Mouse (Mus musculus): ENCODE results near the gene Icam1. TPM values are rescaled to one million over a fixed set of nuclear protein-coding genes. Genes with fewer than 3 reads are reported as not detected.

Gene Icam1
- 13.1 and 15.2 TPM in 2 replicates for polyA plus RNA-seq (2012; rRNA removed)

DNA sequence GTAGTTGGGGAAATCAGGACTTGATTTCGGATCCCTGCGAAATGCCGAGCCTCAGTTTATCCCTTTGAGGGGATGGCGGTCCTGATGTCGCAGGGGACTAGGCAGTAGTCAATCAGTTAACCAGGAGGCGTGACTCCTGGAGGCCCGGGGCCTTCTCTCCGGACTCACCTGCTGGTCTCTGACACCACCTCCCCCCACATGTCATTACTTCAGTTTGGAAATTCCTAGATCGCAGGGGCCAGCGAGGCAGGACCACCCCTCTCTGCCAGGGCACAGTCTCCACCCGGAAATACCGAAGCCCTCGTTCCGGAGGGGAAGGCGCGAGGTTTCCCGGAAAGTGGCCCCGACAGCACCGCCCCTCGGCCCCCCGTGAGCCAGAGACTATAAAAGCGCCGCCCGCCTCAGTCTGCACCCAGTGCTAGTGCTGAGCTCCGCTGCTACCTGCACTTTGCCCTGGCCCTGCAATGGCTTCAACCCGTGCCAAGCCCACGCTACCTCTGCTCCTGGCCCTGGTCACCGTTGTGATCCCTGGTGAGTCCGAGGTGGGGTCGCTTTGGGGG lies at the start of gene Icam1:
Icam1 (plus strand) TSS at position 415 of the 560 bp plus-strand sequence.
- no peak for DNase-seq (ENCODE audit: low read depth, low spot score)
- WGBS: 1% methylated on average over 30 of the region's 30 CpGs

DNA sequence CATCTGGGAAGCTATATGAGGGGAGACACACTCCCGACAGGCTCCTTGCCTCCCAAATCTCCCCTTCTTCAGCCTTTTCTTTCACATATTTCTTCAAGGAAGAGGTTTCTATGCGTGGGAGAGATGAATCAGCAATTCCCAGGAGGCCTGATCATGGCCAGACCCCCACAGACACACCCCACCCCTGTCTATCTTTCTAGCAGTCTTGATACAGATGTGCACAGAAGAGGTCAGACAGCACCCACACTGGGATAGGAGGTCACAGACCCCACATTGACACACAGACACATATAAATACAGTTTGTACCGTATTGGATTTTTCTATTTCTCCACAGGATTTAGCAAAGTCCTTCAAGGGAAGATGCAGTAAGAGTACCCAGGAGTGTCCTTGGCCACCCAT lies 49.8 kb upstream of the Icam1 start:
- WGBS: 84% methylated on average over 3 of the region's 3 CpGs

DNA sequence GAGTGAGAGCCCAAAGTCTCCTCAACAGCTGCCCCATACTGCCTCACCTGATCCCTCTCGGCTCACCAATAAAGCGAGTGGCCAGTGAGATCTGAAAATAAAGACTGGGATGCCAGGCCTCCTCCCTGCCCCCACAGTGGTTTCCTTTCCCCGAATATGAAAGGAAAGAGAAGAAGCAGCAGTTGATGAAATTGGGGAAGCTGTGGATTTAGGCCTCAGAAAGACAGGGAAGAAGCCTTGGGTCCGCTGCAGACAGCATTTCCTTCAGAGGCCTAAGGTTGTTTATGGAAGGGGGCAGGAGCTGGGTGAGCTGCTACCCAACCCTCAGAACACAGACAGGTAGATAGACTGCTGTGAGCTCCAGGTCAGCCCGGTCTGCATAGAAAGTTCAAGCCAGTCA lies 49.0 kb upstream of the Icam1 start:
- 74% methylated on average over 5 of the region's 5 CpGs for WGBS
- DNase-seq (ENCODE audit: low read depth, low spot score): no peak

More for the DNA sequence above, 49.8 kb upstream of the Icam1 start:
- DNase-seq (ENCODE audit: low read depth, low spot score): no peak

DNA sequence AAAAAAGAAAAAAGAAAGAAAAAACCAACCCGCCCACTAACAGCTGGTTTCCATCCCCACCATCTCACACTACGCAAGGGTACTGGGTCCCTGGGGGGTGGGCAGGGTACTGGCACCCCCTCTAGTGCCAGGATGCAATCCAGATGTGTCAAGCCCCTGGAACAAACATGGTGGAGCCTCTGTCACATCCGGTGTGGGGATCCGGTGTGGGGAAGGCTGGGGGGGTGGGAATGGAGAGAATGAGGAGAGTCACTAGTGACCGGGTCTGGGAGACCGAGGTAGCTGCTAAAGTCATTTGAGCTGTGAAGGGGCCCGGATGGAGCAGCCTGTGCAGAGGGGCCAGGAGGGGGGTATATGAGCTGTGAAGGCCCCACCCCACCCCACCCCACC lies 44.0 kb upstream of the Icam1 start:
- WGBS: 63% methylated on average over 7 of the region's 7 CpGs

DNA sequence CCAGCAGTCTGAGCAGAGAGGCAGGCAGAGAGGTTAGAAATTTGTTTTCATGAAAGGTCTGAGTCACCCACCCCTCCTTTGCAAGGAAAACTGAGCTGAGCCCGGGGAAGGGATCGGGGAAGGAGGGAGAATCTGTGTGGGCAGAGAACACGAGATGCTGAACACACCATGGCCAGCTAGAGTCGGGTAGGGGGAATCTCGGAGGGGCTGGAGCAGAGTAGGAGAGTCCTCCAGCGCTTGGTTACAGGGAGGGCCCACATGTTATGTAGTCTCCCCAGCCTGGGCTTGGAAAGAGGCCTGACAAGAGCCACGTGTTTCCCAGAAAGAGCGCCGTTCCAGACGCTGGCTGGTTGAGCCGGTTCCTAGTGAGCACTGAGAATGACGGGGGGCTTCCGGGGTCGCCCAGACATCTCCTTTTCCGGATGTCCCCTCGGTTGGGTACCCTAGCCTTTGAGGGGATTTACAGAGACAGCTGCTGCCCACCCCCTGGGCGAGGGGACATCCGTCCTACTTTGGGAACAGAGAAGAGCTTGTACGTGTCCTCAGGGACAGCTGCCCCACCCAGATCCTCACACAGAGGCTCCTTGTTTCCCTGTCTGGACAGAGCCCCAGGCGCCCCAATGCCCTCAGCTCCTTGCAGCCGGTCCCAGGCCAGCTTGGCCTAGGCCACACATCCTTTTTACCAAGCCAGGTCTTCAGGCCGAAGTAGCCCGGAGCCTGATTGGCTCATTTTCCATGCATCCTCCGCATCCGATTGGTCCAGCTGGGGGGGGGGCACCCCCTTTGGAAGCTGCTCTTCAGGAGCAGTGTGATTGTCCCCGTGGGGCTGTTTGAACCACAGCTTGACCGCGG lies 43.4 kb upstream of the Icam1 start:
- DNase-seq (ENCODE audit: low read depth, low spot score): no peak
- 32% methylated on average over 28 of the region's 28 CpGs for WGBS

More for the DNA sequence above, 44.0 kb upstream of the Icam1 start:
- no peak for DNase-seq (ENCODE audit: low read depth, low spot score)

DNA sequence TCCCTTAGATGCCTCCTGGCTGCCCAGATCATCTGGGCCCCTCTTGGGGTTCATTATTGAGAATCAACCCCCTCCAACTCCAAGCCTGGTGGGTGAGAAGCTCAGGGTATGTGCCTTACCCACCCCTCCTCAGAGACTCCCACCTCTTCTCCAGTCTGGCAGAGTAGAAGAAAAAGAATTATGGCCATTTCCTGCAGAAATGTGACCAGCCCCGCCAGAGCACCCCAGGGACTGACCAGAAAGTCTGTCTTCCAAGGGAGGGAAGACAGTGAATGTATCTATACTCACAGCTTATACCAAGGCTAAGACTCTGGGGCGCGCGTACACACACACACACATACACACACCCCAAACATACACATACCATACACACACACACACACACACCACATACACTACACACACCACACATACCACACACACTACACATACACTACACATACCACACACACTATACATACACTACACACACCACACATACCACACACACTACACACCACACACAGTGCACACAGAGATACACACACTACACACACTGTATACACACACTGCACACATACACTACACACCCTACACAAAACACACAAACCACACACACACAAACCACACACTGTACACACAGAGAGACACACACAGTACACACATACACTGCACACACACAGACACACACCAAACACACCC lies 42.6 kb upstream of the Icam1 start:
- 74% methylated on average over 4 of the region's 4 CpGs for WGBS
- no peak for DNase-seq (ENCODE audit: low read depth, low spot score)

DNA sequence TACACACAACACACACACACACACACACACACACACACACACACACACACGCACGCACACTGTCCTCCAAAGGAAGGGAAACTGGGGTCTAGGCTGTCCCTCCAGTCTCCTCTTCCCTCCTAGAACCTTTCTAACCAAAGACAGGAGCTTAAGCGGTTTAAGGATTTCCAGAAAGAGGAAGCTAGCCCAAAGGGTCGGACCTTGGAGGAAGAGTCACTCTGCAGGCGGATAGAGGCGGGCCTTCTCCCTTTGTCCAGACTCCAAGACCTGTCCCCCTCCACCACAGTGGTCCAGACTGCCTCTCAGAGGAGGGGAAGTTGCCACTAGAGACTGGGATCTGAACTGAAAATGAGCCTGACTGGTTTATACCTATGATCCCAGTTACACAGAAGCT lies 42.1 kb upstream of the Icam1 start:
- no peak for DNase-seq (ENCODE audit: low read depth, low spot score)
- 66% methylated on average over 6 of the region's 6 CpGs for WGBS

DNA sequence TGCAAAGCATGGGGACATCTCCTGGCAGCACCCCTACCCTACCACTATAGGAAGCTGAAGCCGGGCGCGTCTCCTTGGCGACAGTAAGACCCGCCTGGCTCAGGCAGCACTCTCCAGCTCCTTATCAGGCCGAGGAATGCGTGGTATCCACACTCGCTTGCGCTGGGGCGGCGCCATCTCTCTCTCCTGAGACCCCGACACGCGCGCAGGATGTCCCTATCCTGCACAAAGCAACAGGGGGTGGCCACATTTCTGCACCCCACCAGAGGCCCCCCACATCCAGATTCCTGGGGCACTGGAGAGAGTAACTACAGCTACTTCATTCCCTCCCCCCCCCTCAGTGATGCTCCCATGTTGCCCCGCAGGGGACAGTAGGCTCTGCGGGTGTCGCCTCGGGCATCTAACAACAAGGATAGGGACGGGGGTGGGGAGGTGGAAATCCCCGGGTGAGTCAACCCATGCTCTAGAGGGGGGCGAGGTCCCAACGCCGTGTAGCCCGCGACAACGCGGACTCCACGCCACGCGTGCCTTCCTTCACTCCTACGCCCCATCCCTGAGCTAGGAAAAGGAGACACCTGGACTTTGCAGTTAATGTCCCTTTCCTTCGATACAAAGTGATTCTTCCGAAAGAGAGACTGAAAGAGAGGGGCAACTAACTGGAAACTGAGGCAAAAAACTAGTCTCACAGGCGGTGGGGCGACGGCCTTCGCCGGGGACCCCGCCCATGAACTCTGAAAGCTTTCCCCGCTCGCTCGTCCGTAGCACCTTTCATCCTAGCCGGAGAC lies 40.2 kb upstream of the Icam1 start:
- 7% methylated on average over 45 of the region's 45 CpGs for WGBS
- DNase-seq (ENCODE audit: low read depth, low spot score): no peak

DNA sequence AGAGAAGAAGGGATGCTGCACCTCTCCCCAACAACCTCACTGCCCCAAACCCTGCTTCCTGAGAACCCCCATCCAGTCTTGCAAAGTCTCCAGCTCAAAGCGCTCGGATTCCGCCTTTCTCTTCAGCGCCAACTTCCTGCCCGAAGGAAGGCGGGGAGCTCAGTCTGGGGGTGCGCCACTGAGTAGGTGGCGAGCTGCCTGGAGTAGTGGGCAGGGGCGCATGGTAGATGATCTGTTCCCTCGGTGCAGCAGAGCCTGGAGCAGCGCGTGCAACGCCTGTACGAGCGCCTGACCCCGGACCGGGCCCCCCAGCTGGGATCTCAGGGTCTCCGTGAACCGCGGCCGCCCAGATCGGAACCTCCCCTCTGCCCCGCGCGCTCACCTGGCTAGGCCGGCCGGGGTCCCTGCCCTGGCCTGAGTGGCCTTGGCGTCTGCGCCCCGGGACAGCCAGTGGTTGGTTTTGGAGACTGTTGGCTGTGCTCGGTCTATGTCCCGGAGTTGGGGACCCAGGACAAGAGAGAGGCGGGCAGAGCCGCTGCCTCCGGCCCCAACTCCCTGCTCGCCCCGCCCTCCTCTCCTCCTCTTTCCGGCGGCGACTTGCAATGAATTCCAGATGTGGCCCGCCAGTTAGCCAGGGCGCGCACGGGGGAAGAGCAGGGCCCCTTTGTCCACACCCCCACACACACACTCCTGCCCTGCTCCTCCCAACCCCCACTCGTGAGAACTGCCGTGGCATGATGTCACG lies 39.4 kb upstream of the Icam1 start, which contains the start of gene S1pr2:
S1pr2 (minus strand) TSS at position 566 of the 745 bp plus-strand sequence.
- WGBS: under 1% methylated on average over 47 of the region's 47 CpGs
- DNase-seq (ENCODE audit: low read depth, low spot score): no peak

DNA sequence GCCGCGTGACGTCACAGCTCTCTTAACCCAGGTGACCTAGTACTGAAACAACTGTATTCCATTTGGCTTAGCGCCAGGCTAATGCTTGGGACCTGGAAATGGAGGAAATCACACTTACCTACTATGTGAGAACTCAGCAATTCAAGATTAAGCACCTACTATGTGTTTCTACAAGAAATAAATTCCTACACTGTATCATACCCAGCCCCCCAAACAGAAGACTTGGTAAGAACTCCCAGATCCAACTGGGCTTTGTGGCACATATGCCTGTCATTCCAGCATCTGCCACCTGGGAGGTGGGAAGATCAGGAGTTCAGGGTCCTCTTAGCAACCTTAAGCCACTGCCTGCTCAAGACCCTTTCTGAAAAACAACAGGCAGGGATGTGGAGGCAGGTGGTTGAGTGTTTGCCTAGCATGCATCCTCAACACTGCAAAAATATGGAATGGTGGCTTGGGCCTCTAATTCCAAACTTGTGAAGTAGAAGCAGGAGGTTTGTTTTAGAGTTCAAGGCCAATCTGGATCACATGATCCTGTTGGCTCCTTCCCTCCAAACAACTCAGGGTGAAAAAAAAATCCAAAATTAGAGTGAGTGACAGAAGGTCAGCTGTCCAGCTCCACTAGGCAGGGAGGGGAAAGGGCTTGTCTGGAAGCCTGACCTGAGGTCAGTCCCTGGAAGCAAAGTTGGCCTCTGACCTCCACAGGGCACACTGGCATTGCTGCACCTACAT lies 38.7 kb upstream of the Icam1 start:
- WGBS: 2% methylated on average over 4 of the region's 4 CpGs

DNA sequence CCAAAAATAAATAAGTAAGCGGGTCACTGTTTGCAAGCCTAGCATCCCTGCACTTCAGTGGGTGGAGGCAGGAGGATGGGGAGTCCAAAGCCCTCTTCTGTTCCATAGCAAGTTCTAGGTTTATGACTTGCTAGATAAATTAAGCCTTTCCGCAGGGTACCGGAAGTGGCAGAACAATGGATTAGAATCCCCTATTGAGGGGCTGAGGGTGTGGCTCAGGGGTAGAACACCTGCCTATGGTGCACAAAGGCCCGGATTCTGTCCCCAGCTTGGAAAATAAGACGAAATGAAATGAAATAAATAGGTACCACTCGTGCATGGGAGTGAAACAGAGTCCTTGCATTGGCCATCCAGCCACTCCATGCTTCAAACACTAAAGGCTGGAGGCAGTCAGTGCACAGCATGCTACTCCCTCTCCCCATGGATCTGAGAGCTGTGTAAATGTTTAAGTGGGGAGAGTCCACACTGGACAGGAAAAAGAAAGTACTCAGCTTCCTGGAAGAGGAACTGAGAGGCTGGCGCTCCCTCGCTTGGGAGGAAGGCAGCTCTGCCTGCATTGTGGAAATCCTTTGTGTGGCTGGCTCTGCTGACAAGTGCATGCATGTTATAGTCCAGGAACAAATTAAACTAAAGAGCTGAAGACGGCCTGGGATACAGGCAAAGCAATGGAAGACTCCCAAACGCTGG lies 37.2 kb upstream of the Icam1 start:
- 49% methylated on average over 10 of the region's 10 CpGs for WGBS

More for the DNA sequence above, 38.7 kb upstream of the Icam1 start:
- no peak for DNase-seq (ENCODE audit: low read depth, low spot score)

DNA sequence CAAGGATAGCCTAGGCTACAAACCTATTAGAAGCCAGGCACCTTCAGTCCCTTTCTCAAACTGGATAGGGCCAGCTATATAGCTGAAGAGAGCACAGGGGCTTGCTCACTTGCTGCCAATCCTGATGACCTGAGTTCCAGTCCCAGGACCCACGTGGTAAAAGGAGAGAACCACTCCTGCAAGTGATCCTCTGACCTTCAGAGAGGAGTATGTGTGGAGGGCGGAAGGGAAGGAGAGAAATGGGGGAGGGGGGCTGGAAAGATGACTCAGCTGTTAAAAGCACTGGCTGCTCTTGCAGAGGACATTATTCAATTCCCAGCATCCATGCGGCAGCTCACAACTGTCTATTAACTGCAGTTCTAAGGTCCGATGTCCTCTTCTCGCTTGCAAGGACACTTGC lies 36.6 kb upstream of the Icam1 start:
- no peak for DNase-seq (ENCODE audit: low read depth, low spot score)
- 67% methylated on average over 5 of the region's 5 CpGs for WGBS

More for the DNA sequence above, 37.2 kb upstream of the Icam1 start:
- no peak for DNase-seq (ENCODE audit: low read depth, low spot score)

DNA sequence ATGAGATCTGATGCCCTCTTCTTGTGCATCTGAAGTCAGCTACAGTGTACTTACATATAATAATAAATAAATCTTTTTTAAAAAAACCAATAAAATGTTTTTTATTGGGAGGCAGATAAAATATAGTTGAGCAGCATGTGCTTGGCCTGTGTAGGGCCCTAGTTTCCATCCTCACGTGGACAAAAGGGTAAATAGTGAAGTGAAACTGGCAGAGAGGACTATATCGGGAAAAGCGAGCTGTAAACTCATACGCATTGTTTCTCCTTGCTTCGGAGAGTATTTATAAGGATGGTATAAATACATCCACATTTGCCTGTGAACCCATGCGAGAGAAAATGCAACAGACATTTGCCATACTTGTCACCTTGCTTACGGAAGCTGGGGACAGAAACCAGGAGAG lies 36.0 kb upstream of the Icam1 start:
- 77% methylated on average over 7 of the region's 7 CpGs for WGBS
- DNase-seq (ENCODE audit: low read depth, low spot score): no peak

DNA sequence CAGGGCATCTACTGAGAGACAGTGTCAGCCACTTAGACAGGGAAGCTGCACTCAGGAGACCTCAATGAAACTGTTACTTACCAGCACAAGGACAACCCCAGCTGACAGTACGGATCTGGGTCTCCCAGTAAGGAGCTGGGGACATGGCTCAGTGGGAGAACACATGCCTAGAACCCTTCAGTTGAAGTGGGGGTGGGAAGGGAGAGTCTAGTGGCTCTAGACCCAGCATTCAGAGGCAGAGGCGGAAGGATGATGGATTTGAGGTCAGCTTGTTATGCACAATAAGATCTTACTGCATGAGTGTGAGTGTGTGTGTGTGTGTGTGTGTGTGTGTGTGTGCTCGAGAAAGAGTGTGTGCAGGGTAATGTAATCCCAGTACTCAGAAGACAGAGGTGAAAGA lies 33.6 kb upstream of the Icam1 start:
- DNase-seq (ENCODE audit: low read depth, low spot score): no peak
- WGBS: 83% methylated on average over 3 of the region's 3 CpGs

DNA sequence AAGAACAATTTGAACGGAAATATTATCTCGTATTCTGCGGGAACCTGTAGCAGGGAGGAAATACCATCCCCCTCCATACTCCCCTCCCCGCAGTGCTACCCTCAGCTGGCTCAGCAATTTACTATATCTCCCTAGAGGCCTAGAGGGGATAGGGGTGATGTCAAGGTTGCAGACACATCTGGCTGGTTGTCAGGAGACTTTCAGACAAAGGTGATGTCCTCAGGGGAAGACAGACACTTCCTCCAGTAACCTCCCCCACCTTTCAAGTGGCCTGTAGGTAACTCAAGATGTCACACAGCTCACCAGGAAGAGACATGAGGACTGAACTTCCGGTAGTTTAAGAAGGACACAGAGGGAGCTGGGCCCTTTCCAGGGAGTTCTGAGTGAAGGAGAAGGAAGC lies 32.6 kb upstream of the Icam1 start:
- DNase-seq (ENCODE audit: low read depth, low spot score): no peak
- WGBS: 47% methylated on average over 5 of the region's 5 CpGs

DNA sequence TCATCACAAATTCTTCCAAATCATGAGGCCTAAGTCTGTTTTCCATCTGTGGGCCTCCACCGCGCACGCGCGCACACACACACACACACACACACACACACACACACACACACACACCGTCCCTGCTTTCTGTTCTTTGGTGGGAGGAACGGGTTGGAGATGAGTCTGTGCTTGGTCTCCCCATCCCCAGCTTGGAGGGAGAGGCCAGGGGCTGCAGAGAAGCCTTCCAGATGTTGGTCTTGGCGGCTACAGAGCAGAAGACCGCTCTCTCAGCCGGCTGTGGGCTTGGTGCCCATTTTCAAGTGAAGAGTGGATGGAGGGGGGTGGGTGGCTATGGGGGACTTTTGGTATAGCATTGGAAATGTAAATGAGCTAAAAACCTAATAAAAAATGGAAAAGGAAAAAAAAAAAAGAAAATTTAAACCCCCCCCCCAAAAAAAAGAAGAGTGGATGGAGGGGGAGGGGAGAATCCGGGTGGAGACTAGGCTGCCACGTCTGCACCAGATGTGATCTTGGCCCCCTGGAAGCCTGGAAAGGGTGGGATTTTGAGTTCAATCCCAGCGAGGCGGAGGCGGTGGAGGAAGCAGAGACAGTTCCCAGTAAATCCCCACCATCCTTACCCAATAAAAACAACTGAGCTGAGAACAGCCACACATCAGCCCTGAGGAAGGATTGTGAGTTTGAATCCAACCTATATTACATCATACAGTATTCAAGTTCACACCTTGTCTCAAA lies 28.7 kb upstream of the Icam1 start:
- DNase-seq (ENCODE audit: low read depth, low spot score): no peak
- 67% methylated on average over 15 of the region's 15 CpGs for WGBS

DNA sequence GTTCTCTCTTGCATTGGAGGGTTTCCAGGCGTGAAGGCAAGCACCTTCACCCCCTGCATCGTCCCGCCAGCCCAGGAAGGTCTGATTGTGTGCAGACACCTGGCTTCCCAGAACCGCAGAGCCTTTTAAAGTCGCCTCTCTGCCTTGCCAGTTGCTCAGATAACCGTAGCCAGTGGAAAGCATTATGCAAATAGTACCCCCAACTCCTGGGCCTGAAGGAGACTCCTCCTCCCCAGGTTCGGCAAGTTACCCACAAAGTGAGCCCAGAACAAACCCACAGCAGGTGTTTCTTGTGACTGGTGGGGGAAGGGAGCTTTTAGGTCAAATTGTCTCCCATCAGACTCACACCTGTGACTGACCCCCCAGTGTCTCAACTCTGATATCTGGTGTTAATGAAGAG lies 27.8 kb upstream of the Icam1 start:
- WGBS: 35% methylated on average over 7 of the region's 7 CpGs
- DNase-seq (ENCODE audit: low read depth, low spot score): no peak
